Mouse (Mus musculus) central nervous system, embryonic 18 days (tissue): Measurements from ENCODE around the gene Sfn. TPM values are rescaled to one million over a fixed set of nuclear protein-coding genes. Genes with fewer than 3 reads are reported as not detected.

ENCODE experiments used
- polyA plus RNA-seq: library from polyadenylated mRNA; depleted of rRNA; stranded (reverse); fragments of >200 nt; gene quantifications from 2 replicates; pipeline ENCODE4 v1.2.3, GENCODE M21; 2012; rRNA removed

The Sfn gene
- 2.2 and 5.9 TPM in 2 replicates for polyA plus RNA-seq

GRCm38 (mm10) chr4:133601721-133602218, at the start of gene Sfn:
Gene Sfn, minus strand, starts transcription at chr4:133602168.

GRCm38 (mm10) chr4:133649989-133650699, 48.2 kb upstream of the Sfn start, which contains the start of gene Zdhhc18:
Gene Zdhhc18, minus strand, starts transcription at chr4:133650154.

GRCm38 (mm10) chr4:133584059-133584951, 17.7 kb downstream of the Sfn start, which contains the start of gene Gpn2:
Gene Gpn2, plus strand, starts transcription at chr4:133584362.

GRCm38 (mm10) chr4:133574070-133574842, 27.7 kb downstream of the Sfn start, which contains the start of gene Gpatch3:
Gene Gpatch3, plus strand, starts transcription at chr4:133574745.

GRCm38 (mm10) chr4:133552768-133553447, 49.1 kb downstream of the Sfn start, which contains the start of gene Nr0b2:
Gene Nr0b2, plus strand, starts transcription at chr4:133553376.

Other genes with a start within 250 kb of the Sfn start
- gene Wdtc1, start 248.7 kb downstream of the Sfn start, polyA plus RNA-seq = 28.2 and 33.2 TPM in 2 replicates
- 20.3 and 24.4 TPM in 2 replicates for gene Slc9a1, start 232.5 kb downstream of the Sfn start, polyA plus RNA-seq
- gene Tent5b, start 122.0 kb downstream of the Sfn start, polyA plus RNA-seq = 0.13 and 0.73 TPM in 2 replicates
- gene Trnp1, start 103.6 kb downstream of the Sfn start, polyA plus RNA-seq = 20.9 and 22.1 TPM in 2 replicates
- 0.10 and 0.15 TPM in 2 replicates for gene Kdf1, start 83.2 kb downstream of the Sfn start, polyA plus RNA-seq
- gene Nudc, start 56.2 kb downstream of the Sfn start, polyA plus RNA-seq = 171 and 177 TPM in 2 replicates
- 0.08 TPM in 1 of 2 replicates, not detected in the other for gene Nr0b2, start 48.8 kb downstream of the Sfn start, polyA plus RNA-seq
- 5.5 and 6.9 TPM in 2 replicates for gene Gpatch3, start 27.4 kb downstream of the Sfn start, polyA plus RNA-seq
- gene Gpn2, start 17.8 kb downstream of the Sfn start, polyA plus RNA-seq = 29.3 and 31.4 TPM in 2 replicates
- 30.1 and 35.9 TPM in 2 replicates for gene Zdhhc18, start 48.0 kb upstream of the Sfn start, polyA plus RNA-seq
- 11.5 TPM in 2 replicates for gene Pigv, start 70.5 kb upstream of the Sfn start, polyA plus RNA-seq
- gene Arid1a, start 154.6 kb upstream of the Sfn start, polyA plus RNA-seq = 53.4 and 60.1 TPM in 2 replicates